Mouse (Mus musculus): Measurements from ENCODE around the gene Rsph3a.
"Not testable (repeated sequence)": the region's sequence is repeated elsewhere in the genome, so short reads cannot be mapped to it uniquely, and the experiment has no call there.

- TF ChIP-seq CTCF (IDR thresholded peaks at IDR 0.05; ENCODE audit: borderline replicate concordance, control insufficient read depth, extremely low read depth, insufficient read depth, low read length, poor library complexity); POLR2A (IDR thresholded peaks at IDR 0.05; ENCODE audit: control insufficient read depth, extremely low read depth, insufficient read depth, low read length, poor library complexity): not testable (repeated sequence)
These were observed 23.1 kb downstream of the Rsph3a start for GRCm38 (mm10) chr17:7968490-7968889.
